Mouse (Mus musculus) heart, postnatal 0 days (tissue): ENCODE results near the gene Tns3.

Experiments used
- CTCF ChIP-seq: IDR thresholded peaks from 2 replicates; pipeline ENCODE4 v1.5.1; 2016; ENCODE audit warnings: antibody characterized with exemption, control low read depth, low read depth
- EP300 ChIP-seq: IDR thresholded peaks from 2 replicates; pipeline ENCODE4 v1.6.1; 2016; ENCODE audit warnings: antibody characterized with exemption, low read depth

- TF ChIP-seq EP300 (no peak), CTCF (no peak)
These were observed 263.0 kb downstream of the Tns3 start for GRCm38 (mm10) chr11:8401328-8401727.
